Mouse (Mus musculus) heart, postnatal 25 days (tissue): ENCODE measurements around the gene Cxcr2. TPM values are rescaled to one million over a fixed set of nuclear protein-coding genes. Genes with fewer than 3 reads are reported as not detected.
"Not testable (repeated sequence)": the region's sequence is repeated elsewhere in the genome, so short reads cannot be mapped to it uniquely, and the experiment has no call there.

Source experiments
- DNase-seq: peaks from one replicate; pipeline ENCODE4 v3.0.0; 2022; ENCODE audit warnings: low spot score
- intact Hi-C: fragments of 180-260 bp; cut with DNase I; formaldehyde crosslinking; loops from one replicate; pipeline ENCODE4 v1.15.1; 2025
- total RNA-seq, 2 experiments: library from RNA; stranded (reverse); gene quantifications; 2 replicates each; pipeline ENCODE4 v1.2.3; 2021

The Cxcr2 gene
- total RNA-seq, 2 experiments from 2014 or later: 0.10 to 0.11 TPM

- intact Hi-C loops: no loop called here
- DNase-seq: no peak
These were observed 19.8 kb upstream of the Cxcr2 start for GRCm38 (mm10) chr1:74133954-74134353.

- no peak for DNase-seq
- intact Hi-C loops: no loop called here
These were observed 18.4 kb upstream of the Cxcr2 start for GRCm38 (mm10) chr1:74135326-74135950.

DNA sequence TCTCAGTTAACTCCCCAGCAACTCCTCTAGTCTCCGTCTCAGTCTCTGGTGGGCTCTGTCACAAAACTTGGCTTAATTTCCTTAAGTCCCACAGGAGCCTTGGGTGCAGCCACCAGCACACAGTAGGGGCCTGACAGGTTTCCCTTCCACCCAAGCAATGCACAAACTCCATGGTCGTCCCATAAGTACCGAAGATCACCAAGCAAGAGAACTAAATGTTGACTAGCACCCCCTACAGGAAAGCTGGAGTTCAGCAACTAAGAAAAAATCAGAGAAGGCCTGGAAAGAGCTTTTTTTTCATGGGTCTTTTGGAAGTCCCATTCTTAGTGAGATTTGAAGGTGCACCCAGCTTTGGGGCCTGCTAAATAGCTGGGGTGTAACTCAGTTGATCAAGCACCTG is 14.4 kb upstream of the Cxcr2 start:
- no peak for DNase-seq
- intact Hi-C loops: no loop called here

- no peak for DNase-seq
- intact Hi-C loops: loop anchor here (5.0 kb wide), 1 partner anchor 201 kb away; no protein-coding TSS in a partner anchor
These were observed 12.0 kb upstream of the Cxcr2 start for GRCm38 (mm10) chr1:74141781-74142180.

GRCm38 (mm10) chr1:74149106-74149885 is 4.5 kb upstream of the Cxcr2 start:
- intact Hi-C loops: no loop called here

GRCm38 (mm10) chr1:74150101-74150500 is 3.7 kb upstream of the Cxcr2 start:
- no peak for DNase-seq
- intact Hi-C loops: no loop called here

More at GRCm38 (mm10) chr1:74149106-74149885, 4.5 kb upstream of the Cxcr2 start:
- DNase-seq: no peak

- intact Hi-C loops: no loop called here
These were observed 2.7 kb upstream of the Cxcr2 start for GRCm38 (mm10) chr1:74151091-74151490.

GRCm38 (mm10) chr1:74155435-74156012 is 1.7 kb downstream of the Cxcr2 start:
- intact Hi-C loops: no loop called here
- no peak for DNase-seq

More at GRCm38 (mm10) chr1:74151091-74151490, 2.7 kb upstream of the Cxcr2 start:
- no peak for DNase-seq

- no peak for DNase-seq
- intact Hi-C loops: no loop called here
These were observed 2.7 kb downstream of the Cxcr2 start for GRCm38 (mm10) chr1:74156381-74156910.

DNA sequence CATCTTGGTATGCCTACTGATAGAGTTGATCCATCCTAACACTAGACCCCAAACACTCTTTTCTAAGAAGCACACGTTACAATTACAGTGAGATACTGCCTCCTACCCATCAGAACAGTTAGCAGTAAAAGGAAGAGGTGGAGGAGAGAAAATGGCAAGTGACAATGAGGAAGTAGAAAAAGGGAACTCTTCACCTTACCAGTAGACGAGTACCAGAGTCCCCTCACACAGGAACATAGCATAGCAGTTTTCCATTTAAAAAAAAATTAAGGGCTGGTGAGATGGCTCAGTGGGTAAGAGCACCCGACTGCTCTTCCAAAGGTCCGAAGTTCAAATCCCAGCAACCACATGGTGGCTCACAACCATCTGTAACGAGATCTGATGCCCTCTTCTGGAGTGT is 5.8 kb downstream of the Cxcr2 start:
- DNase-seq, intact Hi-C loops: not testable (repeated sequence)

DNA sequence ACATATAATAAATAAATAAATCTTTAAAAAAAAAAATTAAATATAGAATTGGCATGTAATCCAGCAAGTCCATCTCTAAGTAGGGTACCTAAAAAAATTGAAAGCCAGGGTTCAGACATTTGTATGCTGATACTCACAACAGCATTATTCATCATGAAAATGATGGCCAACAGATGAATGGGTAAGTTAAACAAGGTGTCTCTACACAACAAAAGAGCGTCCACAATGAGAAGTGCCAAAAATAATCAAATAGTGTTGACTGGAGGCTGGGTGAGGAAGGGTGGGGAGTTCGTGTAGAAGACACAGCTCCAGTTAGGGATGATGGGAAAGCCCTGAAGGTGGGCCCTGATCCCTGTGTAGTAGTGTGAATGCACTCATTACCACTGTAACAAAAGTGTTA is 6.2 kb downstream of the Cxcr2 start:
- DNase-seq: no peak
- intact Hi-C loops: no loop called here

GRCm38 (mm10) chr1:74167136-74167535 is 13.3 kb downstream of the Cxcr2 start:
- no peak for DNase-seq
- intact Hi-C loops: no loop called here

DNA sequence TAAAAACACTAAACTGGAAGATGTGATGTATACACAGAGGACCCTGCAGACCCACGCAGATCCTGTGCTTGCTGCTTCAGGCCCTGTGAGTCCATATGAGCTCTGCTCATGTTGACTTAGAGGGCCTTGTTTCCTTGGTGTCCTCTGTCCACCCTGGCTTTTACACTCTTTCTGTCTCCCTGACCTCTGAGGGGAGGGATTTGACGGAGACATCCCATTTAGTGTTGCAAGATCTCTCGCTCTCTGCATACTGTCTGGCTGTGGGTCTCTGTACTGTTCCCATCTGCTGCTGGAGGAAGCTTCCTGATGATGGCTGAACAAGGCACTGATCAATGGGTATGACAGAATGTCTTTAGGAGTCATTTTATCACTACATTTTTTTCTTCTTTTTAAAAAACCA is 15.9 kb downstream of the Cxcr2 start:
- DNase-seq: no peak
- intact Hi-C loops: no loop called here

DNA sequence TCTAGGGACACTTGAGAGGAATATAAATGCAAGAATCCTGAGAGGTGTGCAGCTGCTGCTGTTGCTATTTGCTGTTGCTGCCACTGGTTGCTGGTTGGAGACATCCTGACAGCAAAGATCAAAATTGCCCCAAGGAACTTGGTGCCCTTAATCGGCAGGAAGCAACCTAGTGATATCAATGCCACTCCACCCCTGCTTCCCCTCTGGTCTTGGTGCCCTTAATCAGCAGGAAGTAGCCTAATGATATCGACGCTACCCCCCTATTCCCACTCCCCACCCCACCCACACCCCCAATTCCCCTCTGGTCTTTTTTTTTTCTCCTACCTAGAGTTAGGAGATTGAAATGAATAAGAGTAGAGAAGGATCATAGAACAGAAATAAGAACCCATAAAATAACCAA is 18.9 kb downstream of the Cxcr2 start:
- no peak for DNase-seq
- intact Hi-C loops: no loop called here

GRCm38 (mm10) chr1:74175731-74176130 is 21.9 kb downstream of the Cxcr2 start:
- intact Hi-C loops: no loop called here
- DNase-seq: no peak

- intact Hi-C loops: no loop called here
- DNase-seq: no peak
These were observed 24.8 kb downstream of the Cxcr2 start for GRCm38 (mm10) chr1:74178618-74179017.

- intact Hi-C loops: no loop called here
- no peak for DNase-seq
These were observed 26.0 kb downstream of the Cxcr2 start for GRCm38 (mm10) chr1:74179624-74180408.

DNA sequence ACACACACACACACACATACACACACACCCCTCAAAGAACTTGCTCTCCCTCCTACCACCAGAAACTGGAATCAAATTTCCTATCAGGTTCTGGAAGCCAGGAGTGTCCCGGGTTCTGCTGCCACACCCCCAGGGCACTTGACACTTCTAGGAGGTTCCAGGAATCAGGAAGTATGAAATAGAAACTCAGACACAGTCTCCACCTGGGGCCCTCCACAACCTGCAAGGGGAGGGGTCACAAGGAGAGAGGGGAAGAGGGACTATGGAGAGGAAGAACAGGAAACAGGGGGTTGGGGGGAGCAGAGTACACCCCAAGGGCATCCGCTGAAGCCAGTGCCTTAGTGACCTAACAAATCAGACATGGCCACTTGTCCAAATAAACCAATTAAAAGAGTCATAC is 27.7 kb downstream of the Cxcr2 start:
- no peak for DNase-seq
- intact Hi-C loops: no loop called here

DNA sequence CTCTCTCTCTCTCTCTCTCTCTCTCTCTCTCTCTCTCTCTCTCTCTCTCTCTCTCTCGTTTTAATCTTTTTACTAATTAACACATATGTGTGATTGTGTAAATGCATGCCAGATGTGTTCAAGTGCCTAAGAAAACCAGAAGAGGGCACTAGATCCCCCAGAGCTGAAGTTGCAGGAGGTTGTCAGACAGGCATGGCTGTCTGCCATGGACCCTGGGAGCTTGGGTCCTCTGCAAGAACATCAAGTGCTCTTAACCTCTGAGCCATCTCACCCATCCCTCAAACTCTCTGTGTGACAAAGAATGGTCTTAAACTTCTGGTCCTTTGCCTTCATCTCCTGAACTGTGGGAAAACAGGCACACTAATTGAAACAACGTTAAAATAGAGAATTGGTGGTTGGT is 29.2 kb downstream of the Cxcr2 start:
- intact Hi-C loops: no loop called here
- no peak for DNase-seq

DNA sequence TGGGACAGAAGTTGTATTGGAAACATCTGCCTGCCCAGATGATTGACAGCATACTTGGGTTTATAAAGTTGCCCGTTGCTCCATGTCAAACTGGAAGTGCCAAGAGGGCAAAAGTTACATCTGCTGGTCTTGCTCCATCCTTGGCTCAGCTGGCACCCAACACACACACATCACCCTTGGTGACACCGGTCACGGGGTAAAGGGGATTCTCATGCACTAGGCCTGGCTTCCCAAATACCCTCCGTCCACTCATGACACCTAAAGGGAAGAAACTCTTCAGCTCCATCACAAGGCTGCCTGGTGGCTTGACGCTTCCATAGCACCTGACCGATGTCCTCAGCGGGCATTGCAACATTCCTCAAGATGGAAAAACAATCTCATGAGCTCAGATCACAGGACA is 36.7 kb downstream of the Cxcr2 start:
- intact Hi-C loops: no loop called here

More for the DNA sequence above, 36.7 kb downstream of the Cxcr2 start:
- DNase-seq: no peak
